Mouse (Mus musculus): ENCODE measurements around the gene Marcksl1.
"Not testable (repeated sequence)": the region's sequence is repeated elsewhere in the genome, so short reads cannot be mapped to it uniquely, and the experiment has no call there.

Marcksl1 gene

DNA sequence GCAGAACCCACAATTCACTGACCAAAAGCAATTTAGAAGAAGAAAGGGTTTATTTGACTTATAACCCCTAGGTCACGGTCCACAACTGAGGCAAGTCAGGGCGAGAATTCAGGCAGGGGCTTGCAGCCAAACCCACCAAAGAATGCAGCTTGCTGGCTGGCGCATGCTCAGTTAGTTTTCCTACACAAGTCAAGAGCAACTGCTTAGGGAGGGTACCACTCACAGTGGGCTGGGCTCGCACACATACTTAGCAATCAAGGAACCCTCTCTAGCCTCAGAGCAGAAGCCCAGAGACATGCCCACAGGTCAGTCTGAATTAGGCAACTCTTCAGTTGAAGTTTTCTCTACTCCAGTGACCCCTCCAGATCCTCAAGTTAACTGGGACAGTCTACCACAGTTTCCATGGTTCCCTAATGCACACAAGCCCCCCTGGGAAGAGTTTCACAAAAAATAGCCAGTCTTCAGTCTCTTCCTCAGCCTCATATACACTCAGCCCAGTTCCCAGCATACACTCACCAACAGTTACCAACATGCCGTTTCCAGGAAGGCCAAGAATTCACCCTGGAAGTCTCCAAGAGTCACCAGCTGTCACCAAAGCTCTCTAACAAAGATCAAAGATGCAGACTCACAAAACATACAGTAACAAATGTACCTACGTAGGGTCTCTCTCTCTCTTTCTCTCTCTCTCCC, 2.5 kb upstream of the Marcksl1 start:
- DNase-seq, result no peak

DNA sequence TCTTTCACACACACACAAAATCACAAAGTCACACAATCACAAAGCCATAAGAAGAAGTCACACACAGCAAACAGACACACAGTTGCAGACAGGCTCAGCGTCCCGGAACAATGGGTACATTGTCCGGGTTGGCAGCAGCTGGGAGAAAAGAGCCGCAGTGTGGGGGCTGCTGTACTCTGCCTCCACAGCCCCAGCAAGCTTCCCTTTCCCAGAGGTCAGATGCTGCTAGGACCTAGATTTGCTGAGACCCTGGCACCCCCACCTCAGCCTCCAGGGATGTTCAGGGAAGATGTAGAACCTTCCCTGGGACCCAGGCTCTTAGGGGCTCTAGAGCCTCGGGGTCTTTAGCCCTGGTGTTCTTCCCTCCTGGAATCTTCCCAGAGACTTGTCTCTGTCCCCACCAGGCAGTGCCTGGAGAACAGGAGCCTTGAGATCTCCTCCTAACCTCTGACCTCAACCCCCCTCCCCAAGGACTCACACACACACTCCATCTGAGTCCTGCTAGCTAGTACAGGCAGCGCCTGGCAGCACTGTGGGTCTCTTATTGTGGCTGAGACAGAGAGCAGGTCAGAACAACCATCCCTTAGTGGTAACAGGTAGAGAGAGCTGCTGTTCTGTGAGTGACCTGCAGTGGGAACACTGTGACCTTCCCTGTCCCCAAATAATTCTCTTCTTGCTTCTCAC, 1.8 kb upstream of the Marcksl1 start:
- DNase-seq, result no peak

GRCm38 (mm10) chr4:129513891-129514290, 510 bp downstream of the Marcksl1 start:
- no peak for DNase-seq

DNA sequence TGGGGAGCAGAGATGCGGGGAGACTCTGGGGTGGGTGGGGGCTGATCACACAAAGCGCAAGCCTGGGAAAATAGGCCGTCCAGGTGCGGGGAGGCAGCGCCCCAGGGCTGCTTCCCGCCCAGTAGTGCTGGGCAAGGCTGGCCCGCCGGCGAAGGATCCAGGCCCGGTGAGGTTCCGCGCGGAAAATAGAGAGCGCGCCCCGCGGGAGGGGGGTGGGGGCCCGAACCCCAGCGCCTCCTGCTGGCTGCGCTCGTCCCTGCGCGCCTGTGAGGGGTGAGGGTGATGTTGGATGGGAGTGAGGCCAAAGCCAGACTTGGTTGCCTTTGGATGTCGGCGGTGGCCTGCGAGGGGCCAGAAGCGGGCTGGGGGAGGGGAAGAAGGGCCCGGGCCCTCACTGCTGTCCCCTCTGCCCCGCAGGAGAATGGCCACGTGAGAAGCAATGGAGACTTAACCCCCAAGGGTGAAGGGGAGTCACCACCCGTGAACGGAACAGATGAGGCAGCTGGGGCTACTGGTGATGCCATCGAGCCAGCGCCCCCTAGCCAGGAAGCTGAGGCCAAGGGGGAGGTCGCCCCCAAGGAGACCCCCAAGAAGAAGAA, 1.0 kb downstream of the Marcksl1 start:
- DNase-seq, result no peak

DNA sequence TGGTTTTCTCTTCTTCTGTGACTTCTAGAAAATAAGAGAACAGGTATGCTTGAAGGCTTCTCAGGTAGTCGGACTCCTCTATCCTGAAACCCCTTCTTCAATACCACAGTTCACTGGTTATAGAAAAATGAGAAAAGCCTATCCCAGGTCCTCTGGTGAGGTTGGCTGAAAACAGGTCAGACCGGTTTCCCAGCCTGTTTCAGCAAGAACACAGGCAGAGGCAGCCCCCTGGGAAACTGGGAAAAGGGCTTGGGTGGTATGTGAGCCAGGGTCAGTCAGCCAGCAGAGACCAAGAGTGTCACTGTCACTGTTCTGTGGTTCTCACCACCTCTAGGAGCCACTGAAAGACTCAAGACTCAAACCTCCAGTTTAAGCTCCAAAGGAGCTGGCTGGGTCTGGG, 3.5 kb downstream of the Marcksl1 start:
- DNase-seq, result no peak

DNA sequence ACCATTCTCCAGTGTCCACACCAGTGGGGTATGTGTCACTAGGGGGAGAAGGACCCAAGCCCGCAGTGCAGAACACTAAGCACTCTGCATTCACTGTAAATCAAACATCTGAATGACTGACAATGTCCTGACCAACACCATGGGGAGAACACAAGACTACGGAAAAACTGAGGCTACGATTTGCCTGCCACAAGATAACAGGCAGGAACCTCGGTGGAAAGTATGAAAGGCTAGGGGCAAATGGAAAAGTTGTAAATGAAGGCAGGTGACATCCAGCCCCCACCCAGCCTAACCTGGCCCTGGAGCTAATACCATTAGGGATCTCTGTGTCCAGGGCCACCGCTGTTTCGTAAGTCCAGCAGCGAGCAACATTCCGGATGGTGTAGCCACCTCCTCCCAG, 5.1 kb downstream of the Marcksl1 start:
- DNase-seq, result no peak

GRCm38 (mm10) chr4:129525338-129525737, 12.0 kb downstream of the Marcksl1 start:
- DNase-seq, result no peak

DNA sequence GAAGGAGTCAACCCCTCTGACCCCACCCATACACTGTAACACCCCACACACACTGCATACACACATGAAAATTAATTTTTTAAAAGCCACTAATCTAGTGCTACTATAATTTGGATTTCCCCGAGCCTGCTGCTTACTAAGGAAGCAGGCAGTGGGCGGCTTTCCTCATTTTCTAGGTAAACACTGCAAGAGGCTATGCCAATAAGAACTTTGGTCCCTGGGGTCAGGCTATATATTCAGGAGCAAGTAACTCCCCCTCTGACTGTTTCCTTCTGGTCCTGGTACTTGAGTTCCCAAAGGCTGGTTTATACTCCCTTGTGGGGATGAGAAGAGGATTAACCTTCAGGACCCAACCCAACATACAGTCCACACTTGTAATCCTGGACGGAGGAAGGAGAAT, 12.5 kb downstream of the Marcksl1 start:
- DNase-seq, result no peak

DNA sequence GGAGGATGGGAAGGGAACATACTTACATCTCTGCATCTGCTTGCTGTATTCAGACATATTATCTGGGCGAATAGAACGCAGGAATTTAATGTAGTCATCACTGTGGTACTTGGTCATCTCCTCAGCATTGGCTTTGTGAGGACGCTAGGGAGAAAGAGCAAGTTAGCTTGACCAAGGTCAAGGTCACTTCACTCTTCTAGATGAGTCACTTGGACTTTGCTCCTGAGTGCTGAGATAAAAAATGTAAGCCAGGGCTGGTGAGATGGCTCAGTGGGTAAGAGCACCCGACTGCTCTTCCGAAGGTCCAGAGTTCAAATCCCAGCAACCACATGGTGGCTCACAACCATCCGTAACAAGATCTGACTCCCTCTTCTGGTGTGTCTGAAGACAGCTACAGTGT, 15.5 kb downstream of the Marcksl1 start:
- not testable (repeated sequence) for DNase-seq

- DNase-seq, result no peak
Observed at GRCm38 (mm10) chr4:129540012-129540411, 26.6 kb downstream of the Marcksl1 start.

DNA sequence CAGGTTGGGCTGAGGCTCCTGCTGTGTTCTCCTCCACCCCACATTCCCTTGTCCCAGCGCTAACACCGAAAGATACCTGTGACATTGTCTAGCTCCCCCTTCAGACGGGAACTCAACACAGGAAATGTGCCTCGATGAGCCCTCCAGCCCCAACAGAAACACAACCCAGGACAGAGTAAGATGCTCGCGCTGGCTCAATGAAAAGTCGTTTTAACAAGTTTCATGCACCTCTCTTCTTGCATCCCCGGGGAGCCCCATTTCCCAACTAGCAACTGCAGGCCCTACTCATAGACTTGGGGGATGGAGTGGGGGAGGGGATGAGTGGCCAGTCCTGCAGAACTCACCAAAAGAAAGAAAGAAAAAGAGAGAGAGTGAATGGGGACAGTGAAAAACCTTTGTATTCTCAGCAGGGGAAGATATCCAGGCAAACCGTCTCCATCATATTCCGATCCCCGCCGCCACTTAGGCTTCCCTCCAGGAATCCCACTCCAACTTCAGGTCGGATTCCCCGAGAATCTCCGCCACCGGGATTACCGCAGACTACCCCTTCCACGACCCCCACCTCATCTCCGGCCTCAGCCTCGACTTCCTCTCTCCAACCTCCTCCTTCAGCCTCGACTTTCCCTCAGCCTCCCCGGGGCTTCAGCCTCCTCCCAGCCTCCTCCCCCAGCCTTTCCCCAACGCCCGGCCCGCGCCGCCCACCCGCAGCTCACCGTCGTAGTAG, 28.6 kb downstream of the Marcksl1 start:
- peak; percentile 10 for DNase-seq

- DNase-seq, result peak; percentile 96
Observed at GRCm38 (mm10) chr4:129542592-129543141, 29.3 kb downstream of the Marcksl1 start, which contains the start of gene Hdac1. TSS of gene Hdac1 (minus strand) at chr4:129542713.

DNA sequence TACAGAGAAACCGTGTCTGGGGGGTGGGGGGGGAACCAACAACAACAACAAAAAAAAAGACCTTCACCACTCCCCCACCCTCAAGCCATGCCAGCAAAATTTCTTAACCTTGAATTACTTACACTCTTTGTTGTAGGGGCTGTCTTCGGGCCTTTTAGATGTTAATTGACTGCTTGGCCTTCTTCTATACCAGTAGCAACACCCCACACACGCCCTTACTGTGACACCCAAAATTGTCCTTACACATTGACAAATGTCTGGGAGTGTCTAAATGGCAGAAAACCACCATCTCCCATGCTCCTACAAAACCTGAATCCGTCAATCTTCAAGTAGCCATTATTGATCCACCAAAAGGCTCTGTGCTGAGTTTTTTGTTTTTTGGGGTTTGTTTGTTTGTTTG, 30.7 kb downstream of the Marcksl1 start:
- no peak for DNase-seq

GRCm38 (mm10) chr4:129547631-129548030, 34.2 kb downstream of the Marcksl1 start:
- DNase-seq, result not testable (repeated sequence)

GRCm38 (mm10) chr4:129549306-129549705, 35.9 kb downstream of the Marcksl1 start:
- DNase-seq, result no peak

DNA sequence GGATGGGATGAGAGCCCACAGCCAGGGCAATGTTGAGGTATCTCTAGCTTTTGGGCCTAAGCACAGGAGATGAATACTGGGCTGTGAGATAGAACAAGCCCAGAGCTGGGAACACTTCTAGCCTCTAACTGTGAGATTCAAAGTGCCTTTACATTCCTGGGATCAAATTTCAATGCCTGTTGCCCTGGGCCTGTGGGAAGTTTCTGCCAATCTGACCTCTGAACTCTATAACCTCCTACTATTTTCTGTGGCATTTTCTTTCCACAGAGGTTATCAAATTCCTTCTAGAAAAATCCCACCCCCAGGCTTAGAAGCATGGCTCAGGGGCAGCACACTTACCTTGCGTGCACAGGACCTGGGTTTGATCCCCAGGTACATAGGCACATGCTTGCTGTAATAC, 36.9 kb downstream of the Marcksl1 start:
- no peak for DNase-seq

GRCm38 (mm10) chr4:129554512-129554911, 41.1 kb downstream of the Marcksl1 start:
- DNase-seq, result not testable (repeated sequence)

DNA sequence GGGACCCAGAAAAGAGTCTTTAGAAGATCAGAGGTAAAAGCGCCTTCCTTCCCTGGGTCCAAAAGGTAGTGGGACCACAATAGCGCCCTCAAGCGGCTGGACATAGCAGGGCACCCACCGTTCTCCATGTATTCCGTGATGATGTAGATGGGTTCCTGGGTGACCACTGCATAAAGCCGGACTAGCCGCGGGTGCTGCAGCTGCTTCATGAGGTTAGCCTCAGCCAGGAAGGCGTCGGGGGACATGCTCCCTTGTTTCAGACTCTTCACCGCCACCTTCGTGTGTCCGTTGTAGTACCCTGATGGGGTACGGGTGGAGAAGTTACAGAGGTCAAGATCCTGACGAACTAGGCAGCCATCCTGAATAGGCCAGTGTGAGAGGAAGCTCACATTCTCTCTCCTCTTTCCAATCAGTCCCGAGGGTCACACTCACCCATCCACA, 42.1 kb downstream of the Marcksl1 start:
- peak; percentile 21 for DNase-seq

GRCm38 (mm10) chr4:129555862-129556531, 42.6 kb downstream of the Marcksl1 start:
- no peak for DNase-seq

- DNase-seq, result peak; percentile 73
Observed at GRCm38 (mm10) chr4:129556532-129557223, 43.3 kb downstream of the Marcksl1 start.

DNA sequence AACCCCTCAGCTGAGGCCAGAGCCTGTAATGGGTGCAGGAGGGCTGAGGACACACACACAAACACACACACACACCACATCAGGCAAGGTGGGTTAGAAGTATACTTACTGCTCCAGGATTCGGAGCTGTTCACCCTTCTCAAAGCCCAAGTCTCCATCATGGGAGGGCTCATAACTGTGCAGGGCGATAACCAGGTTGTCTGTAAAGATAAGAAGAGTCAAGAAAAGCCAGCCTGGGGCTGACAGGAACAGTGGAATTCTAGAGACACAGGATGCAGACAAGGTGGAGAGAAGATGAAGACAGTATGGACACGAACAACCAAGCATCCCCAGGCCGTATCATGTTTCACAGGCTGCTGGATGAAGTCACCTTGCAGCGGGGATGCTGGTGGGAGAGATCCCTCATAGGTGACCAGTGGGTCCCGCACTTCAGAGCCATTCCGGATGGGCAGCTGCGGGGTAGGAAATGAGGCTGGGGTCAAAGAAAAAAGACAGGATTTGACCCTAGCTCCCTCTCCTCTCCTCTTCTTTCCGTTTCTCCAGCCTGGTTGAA, 44.0 kb downstream of the Marcksl1 start:
- DNase-seq, result no peak
